Mouse (Mus musculus): ENCODE data around the gene Cntln.
A peak's percentile ranks its signal among the peaks of the same experiment; 100 is the strongest.

GRCm38 (mm10) chr4:84918393-84918792 is 34.3 kb downstream of the Cntln start:
- peak; percentile 22; the same call in 1 of the 2 replicates for TF ChIP-seq CTCF (IDR thresholded peaks at IDR 0.05; ENCODE audit: low read depth)
- TF ChIP-seq EP300 (IDR thresholded peaks at IDR 0.05; ENCODE audit: low read depth) = no peak

Measured in liver, postnatal 0 days (tissue).